Mouse (Mus musculus) ES-CJ7 (cell line): ENCODE measurements around the gene Serpinb6b.
"Not testable (repeated sequence)": the region's sequence is repeated elsewhere in the genome, so short reads cannot be mapped to it uniquely, and the experiment has no call there.

Experiments used
- DNase-seq: peaks from one replicate; pipeline ENCODE4 v3.0.0; 2011; ENCODE audit warnings: low read depth, low spot score

The Serpinb6b gene

DNA sequence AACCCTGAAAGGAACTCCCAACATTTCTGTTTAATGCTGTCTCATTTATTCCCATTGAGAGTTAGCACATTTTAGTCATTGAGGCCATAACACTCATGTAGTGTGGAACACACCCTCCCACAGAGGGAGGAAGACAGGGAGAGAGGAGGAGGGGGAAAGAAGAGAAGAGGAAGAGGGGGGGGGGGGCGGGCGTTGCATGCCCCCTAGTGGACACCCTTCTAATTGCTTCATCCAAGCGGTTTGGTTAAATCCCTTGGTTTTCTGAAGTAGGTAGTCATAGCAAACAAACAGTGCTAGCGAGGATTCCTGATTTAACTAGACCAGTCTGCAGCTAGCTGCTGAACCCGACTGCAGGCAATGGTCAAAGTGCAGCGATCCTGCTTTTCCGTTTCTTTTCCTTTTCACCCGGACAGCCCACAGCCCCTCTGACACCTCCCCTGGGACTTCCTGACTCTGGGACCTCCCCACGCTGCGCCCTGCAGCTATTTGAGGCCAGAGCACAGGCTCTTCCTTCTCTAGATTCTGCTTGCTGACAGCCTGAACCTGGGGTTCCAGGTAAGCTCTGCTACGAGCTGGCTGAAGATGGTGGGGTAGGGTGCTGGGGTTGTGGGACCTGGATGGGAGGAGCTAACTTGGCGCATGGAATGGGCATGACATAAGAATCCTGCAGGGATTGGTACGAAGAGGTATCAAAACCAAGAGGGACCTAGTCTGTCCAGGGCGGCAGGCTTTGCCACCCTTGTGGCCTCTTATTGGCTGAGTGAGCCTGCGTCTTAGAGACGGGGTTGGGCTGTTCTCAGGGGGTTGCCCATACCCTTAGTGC, at the start of gene Serpinb6b:
Gene Serpinb6b, plus strand, starts transcription at position 221 of the 823 bp plus-strand sequence.
- DNase-seq = peak; percentile 17

DNA sequence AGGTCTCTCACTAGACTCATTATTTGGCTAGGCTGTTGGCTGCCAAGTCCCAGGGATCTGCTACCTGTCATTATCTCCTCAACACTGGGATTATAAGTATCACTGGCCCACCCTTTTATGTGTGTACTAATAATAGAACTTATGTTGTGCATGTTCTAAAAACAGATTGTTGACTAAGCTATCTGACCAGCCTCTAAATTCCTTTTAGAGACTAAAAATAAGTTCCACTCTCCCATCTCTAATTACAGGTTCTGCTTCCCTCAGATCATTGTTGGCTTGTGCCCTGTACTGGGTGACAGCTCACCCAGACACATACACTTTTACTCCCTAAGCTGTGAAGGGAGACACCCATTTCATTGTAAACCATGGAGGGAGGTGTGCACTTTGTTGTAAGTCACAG, 42.4 kb upstream of the Serpinb6b start:
- DNase-seq = no peak

DNA sequence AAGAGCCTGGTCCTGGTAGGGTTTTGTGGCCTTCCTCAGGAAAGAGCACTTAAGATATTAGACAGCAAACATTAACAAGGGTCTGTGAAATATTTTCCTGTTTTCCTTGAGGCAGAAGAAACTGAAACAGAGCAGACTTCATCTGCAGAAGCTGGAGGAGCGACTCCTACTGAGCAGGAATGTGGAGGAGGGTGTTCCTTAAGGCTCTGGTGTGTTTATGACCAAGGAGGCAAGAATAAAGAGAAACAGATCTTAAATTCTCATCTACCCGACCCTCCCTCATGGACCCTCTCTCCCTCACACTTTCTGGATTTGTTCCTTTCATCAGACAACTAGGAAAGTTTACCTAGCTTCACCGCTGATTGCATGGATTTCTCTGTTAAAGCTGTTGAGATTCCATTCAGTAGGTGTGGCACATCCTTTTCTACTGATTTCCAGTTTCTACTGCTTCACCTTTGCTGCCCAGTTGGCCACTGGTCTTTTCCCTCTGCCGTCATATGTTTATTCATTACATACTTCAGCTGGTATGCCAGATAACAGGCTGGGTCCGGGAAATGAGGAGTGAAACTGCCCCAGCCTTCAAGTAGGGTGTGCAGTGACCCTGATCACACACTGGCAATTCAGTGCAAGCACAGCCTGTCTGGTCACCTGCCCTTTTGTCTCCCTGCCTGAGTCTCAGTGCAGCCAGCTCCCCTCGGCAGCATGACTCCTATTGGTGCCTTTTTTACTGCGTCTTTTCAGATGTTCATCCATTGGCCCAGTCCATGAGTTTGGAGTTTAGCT, 40.2 kb upstream of the Serpinb6b start:
- no peak for DNase-seq

DNA sequence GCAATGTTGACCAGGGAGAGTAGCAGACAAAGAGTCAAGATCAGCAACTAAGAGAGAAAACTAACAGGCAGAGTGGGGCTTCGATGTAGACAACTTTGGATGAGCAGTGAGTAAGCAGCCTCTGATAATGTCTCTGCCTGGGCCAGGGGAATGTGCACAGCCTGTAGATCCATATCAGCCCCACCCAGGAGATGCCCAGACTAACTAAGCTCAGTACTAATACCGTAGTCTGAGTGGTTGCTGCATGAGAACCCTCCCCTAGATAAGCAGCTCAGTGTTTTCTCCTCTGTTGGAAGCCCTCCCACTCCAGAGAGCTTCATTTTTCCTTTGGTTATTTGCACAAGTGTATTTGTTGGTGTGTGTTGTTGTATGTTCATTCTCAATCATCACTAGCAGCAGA, 38.3 kb upstream of the Serpinb6b start:
- DNase-seq = no peak

DNA sequence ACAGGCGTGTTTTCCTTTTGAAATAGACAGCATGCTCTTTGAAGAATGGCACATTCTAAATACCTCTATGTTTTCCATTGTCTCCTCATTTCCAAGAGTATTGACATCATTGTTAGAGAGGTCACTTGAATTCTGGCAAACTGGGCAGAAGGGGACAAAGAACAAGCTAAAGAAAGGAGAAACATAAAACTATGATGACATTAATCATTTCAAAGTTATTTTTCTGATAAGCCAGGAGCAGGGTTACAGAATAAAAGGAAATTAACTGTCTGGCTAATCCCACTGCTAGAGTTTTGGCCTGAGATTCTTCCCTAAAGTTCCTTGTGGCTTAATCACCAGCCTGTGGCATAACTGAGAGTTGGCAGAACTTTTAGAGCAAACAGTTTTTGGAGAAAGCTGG, 37.8 kb upstream of the Serpinb6b start:
- DNase-seq = no peak

DNA sequence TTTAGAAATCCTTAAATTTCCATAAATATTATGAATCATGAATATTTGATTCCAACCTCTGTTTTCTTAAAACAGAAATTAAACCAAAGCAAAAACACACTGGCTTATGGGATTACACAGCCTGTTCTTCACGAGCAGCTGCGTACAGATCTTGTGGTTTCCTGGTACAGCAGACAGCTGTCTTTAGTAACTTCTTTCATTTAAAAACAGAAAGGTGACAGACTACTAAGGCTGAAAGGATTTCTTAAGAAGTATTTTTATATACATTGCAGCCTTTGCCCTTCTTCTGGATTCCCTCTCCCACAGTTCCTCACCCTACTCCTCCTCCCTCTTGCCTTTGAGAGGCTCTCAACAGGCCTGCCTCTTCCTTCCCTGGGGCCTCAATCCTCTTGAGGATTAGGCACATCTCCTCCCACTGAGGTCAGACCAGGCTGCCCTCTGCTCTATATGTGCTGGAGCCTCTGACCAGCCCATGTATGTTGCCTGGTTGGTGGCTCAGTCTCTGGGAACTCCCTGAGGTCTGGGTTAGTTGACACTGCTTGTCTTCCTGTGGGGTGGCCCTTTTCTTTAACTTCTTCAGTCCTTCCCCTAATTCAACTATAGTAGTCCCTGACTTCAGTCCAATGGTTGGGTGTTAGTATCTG, 35.8 kb upstream of the Serpinb6b start:
- no peak for DNase-seq

DNA sequence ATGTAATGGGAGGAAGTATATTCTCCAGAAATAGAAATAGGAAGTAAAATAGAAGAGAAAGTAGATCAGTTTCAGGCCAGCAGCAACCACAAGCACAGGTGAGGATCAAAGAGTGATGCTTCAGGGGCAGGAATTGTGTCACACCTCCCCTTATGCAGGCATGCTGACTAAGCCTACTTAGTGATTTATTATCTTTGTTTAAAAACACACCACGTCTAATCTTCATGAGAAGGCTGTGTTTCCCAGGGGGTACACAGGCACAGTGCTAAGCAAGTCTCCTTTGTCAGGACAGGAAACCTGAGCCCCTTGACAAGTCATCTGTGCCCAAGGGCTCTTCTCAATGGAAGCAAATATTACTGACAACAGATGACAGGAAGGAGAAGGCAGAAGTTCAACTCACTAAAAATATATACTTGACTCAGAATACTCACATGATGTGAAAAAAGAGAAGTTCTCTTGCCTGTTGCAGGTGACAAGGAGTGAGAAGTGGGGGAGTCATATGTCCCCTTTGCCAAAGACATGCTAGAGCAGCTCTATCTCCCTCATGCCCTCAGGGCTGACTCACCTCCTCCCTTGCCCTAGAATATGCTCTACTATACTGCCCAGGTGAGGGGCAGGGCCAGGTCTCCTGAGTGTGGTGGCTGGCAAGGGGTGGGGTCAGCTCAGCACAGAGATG, 30.2 kb upstream of the Serpinb6b start:
- DNase-seq = no peak

DNA sequence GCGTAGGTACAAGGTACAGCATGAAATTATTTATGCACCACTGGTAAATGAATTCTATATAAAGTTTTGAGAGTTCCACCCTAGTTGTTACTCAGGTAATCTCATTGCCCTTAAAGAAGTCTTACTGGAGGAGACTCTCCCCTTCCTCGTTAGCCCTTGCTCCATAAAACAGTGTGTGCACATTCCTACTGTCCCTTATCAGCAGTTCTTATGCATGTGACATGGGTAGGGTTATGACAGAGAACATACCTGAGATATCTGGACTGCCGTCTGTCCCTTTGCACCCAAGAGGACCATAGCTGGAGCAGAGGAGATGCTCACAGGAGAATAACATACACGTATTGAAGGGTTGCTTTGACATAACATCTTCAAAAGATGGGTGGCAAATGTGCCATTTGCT, 26.7 kb upstream of the Serpinb6b start:
- DNase-seq = not testable (repeated sequence)

DNA sequence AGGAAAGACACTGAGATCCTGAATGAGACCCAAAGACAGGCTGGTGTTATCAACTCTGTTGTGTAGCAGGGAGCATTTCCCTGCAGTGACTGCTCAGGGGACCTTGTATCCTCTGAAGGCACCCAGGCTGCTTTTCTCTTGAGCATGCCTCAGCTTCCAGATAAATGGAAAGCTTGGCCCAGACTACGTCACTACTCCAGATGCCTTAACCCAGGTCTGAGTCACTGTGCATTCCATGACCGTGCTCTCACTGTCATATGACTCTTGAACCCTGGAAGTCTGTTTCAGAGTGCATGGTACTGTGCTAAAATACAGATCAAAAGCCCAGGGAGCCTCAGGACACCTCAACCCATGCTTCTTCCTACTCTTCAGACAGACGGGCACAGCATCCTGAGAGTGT, 25.8 kb upstream of the Serpinb6b start:
- not testable (repeated sequence) for DNase-seq

DNA sequence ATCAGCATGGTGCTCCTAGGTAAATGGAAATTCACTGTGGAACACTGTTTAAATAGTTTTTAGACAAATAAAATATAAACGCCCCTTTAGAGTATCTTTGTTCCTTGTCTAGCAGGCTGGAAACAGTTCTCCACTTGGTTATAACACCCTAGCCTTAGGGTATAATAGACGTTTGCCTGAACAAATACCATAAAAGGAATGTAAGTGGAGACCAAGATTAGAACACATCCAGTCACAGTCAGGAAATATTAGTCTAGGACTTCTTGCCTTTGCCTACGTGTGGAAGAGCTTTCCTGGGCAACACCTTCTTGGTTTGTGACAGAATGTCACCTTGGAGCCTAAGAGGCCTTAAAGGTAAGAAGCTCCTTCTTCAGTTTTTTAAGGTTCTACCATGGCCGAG, 8.5 kb upstream of the Serpinb6b start:
- DNase-seq = no peak

DNA sequence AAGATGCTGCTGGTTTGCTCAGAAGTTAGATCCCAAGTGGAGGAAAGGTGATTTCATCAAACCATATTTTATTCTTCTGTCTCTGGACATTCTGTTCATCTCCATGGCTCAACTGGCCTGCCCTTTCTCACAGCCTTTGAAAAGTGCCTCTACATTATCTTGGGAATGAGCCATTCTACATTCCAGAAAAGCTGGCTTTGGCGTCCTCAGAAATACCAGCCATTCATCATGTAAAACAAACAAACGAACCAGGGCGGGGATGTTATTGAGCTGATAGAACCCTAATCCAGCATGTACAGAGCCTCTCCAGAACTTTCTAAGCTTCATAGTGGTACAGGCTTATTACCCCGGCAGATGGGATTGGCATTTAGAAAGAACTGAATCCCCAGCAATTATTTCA, 7.1 kb upstream of the Serpinb6b start:
- no peak for DNase-seq

DNA sequence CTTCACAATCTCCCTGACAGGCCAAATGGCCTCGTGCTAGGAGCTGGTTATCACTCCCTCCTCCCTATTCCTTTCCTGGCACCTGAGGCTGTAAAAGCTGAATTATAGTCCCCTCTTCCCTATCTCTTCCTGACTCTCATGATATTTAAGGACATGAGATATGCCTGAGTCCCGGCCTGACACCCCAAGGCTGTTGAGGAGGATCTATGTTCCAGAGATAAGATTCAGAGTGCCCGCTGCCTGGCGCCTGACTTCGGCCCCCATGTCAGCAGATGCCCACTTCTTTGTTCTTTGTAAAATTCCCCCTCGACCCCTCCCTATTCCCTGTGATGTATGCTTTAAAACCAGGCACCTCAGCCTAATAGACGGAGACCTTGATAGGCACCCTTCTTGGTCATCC, 6.5 kb upstream of the Serpinb6b start:
- not testable (repeated sequence) for DNase-seq

DNA sequence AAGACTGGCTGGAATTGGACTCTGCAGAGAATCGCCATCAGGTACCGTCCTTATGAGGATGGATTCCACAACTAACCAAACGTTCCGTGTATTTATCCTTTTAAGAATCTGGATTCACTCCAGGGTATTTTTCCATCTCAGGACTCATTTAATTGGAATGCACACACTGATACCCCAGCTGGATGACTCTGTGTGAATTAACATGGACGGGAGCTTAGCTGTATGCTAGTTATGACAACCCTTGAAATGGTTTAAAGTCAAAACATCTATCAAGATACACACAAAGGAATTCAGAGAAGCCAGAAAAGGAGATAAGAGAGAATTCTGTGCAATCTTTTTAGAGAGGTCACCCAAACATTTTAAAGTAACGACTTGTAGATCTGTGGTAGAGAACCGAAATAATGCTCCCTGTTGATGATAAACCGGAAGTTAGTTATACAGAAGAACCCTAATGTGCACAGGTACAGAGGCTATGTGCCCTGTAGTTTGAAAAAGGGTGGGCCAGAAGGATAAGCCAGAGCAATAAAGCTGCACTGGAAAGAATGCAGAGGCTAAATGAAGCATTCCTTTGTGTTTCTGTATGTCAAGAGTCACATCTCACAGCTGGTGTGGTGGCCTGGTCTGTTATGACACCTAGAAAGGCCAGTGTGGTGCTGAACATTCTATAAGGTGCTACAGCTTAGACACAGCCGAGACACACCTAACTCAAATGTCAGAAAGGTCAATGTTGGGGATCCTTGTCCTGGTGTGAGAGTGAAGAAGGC, 837 bp upstream of the Serpinb6b start:
- no peak for DNase-seq

DNA sequence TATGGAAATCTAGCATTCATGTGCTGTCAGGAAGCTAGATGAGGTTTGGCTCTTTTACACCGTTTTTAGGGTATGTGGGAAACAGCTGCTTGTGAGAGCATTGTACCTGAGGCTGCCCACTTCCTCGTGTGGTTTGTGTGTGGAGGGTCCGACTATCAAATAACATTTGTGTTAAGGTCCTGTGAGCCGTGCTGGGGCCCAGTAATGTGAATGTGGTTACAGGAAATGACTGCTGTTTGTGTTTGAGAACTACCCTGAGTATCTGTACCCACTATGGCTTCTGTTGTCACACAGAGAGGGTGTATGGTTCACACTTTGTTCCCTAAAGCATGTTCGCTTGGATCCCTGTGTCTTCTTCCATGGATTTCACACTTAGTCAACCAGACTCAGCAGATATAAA, 1.1 kb downstream of the Serpinb6b start:
- no peak for DNase-seq

DNA sequence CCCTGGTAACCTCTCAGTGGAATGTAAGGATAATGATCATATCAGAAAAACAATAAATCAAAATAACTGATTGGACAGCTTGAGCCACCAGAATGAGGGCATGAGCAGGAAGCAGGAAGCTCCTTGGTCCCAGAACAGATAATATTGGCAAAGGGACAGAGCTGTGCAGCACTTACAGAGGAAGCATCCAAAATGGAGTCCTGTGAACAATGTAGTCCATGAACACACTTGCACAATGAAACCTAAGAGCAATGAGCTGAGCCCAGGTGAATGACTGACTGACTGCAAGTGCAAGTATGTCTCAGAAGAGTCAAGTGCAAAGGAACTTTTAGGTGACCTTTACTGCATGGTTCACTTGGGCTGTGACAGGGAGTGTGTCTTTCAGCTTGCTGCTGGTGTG, 2.2 kb downstream of the Serpinb6b start:
- DNase-seq = no peak

DNA sequence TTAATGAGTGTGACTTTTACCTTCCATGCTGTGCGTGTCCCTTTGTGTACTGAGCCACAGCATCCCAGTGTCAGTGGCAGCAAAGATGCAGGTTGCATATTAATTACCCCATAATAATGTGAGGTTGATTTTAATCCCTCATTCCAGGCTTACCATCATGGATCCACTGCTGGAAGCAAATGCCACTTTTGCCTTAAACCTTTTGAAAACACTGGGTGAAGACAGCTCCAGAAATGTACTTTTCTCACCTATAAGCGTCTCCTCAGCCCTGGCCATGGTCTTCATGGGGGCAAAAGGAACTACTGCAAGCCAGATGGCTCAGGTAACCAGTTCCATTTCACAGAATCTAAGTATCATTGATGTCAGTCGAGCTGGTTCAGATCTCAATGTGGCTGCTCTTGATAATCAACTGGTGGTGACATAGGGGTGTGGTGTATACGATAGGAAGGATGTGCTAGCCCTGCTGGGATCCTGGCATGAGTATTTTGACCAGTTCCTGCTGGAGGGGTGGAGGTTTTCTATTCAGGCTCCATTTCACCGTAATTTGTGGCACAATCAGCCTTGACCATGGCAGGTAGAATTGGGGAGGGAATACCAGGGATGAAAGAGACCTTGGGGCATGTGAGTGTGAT, 3.5 kb downstream of the Serpinb6b start:
- DNase-seq = no peak

DNA sequence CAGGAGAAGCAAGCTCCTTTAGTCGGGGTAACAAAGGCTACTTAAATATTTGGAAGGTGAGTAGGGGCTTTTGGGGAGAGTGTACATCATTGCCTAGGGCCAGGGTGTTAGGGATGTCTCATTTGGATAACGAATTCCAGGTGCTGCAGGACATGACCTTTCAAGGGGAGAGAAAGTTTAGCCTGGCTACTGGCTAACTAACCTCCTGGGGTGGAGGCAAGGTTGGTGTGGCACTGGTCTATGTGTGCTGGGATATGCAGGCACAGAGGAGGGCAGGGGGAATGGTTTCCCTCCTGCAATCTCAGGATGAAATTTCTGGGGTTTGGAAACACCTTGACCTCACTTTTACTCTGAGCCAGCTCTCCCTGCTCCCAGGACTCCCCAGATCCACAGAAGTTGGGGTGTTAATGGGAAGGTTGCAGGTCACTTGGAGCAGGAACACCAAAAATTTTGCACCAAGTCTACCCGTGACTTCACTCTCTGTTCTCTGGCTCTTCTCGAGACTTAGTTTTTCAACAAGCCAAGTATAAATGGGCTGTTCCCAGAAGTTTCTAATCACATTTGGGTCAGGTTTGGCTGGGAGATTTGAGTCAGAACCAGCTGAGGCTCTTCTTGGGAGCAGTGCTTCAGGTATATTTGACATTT, 4.1 kb downstream of the Serpinb6b start:
- DNase-seq = no peak

DNA sequence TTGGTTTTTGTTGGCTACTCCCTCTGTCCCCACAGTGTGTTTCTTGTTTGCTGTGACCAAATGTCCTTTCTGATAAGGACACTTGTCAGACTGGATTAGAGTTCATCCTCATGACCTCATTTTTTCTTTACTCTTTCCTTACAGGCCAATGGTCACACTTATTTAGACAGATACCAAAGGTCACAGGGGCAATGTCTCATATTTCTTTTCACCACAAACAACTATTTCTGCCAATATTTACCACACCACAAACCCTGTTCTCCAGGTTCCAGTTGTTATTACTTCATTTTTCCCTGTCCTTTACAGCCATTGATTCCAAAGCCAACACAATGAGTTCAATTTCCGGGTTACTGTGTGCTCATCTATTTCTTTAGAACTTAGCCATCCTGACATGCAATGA, 4.6 kb downstream of the Serpinb6b start:
- no peak for DNase-seq

DNA sequence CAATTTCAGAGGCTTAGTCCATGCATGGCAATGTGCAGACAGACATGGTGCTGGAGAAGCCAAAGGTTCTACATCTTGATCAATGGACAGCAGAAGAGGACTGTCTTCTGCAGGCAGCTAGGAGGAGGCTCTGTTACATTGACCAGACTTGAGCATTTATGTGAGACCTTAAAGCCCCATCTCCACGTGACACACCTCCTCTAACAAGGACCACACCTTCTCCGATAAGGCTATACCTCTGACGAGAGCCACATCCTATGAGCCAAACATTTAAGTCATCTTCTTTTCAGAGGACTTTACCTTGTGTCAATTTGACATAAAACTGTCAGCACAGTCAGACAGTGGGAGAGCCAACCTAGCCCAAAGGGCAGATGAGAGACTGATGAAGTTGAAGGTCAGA, 5.8 kb downstream of the Serpinb6b start:
- no peak for DNase-seq

DNA sequence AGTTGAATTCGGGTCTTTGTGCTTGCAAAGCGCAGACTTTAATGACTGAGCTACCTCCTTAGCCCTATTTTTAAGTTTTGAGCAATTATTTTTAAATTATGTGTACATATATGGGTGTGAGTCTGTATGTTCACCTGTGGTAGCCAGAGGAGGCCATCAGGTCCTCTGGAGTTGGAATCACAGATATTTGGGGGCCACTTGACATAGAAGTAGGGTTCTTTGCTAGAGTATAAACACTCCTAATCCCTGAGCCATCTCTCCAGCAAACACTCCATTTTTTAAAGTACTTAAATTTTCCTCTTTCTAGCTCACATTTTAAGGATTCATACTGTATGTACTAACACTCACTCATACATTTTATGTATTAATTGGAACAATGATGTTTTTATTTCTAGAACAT, 9.3 kb downstream of the Serpinb6b start:
- DNase-seq = no peak
